Mouse (Mus musculus) erythroblast, embryonic 14.5 days (primary cell): Measurements from ENCODE around the gene Inafm1.

Experiments
- GATA1 ChIP-seq: IDR thresholded peaks from 2 replicates; pipeline ENCODE4 v1.6.1; 2012; ENCODE audit warnings: low read length, inconsistent platforms, mixed read lengths
- TAL1 ChIP-seq: IDR thresholded peaks from 3 replicates; pipeline ENCODE4 v1.6.1; 2012; ENCODE audit warnings: low read length, inconsistent platforms, mixed read lengths

DNA sequence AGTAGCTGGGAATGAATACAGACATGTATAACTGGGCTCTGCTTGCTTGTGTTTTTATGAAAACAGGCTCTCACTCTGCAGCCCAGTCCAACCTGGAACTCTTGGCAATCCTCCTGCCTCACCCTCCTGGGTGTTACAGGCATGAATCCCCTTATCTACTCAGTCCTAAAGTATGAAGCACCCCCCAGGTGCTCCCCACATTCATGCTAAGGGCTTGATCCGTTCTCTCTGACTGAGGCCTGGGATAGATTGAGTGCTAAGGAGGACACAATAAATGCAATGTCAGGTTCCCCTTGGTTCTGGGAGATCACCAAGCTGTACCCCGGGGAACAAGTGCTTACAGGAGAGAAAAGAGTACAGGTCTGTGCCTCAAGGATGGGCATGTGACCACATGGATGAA lies 24.2 kb upstream of the Inafm1 start:
- no peak for TF ChIP-seq GATA1
- TF ChIP-seq TAL1: no peak
